Mouse (Mus musculus) hindbrain, embryonic 13.5 days (tissue): ENCODE measurements around the gene Olfr514. TPM values are rescaled to one million over a fixed set of nuclear protein-coding genes. Genes with fewer than 3 reads are reported as not detected.
"Not testable (repeated sequence)": the region's sequence is repeated elsewhere in the genome, so short reads cannot be mapped to it uniquely, and the experiment has no call there.

Experiments used
- ATAC-seq: fragments of 200-750 bp; cut with Nextera tagmentation; 2 replicates; pipeline ENCODE4 v1.8.0; 2017; ENCODE audit warnings: moderate TSS enrichment; ENCODE audit not compliant: low FRiP score
- H3K27ac ChIP-seq: fragments of 300-500 bp; sonication (generic); 2 replicates; pipeline ENCODE4 v1.5.1; 2015; ENCODE audit warnings: inconsistent platforms, mild to moderate bottlenecking, moderate library complexity
- H3K27me3 ChIP-seq: fragments of 300-500 bp; sonication (generic); 2 replicates; pipeline ENCODE4 v1.6.1; 2015; ENCODE audit warnings: mild to moderate bottlenecking, inconsistent platforms
- H3K36me3 ChIP-seq: fragments of 300-500 bp; sonication (generic); 2 replicates; pipeline ENCODE4 v1.6.1; 2015; ENCODE audit warnings: mild to moderate bottlenecking, inconsistent platforms
- H3K4me1 ChIP-seq: fragments of 300-500 bp; sonication (generic); replicated peaks from 2 replicates; pipeline ENCODE4 v1.6.1; 2015; ENCODE audit warnings: inconsistent platforms
- H3K4me2 ChIP-seq: fragments of 300-500 bp; sonication (generic); 2 replicates; pipeline ENCODE4 v1.6.1; 2015; ENCODE audit warnings: inconsistent platforms, mild to moderate bottlenecking, moderate library complexity
- H3K4me3 ChIP-seq: fragments of 300-500 bp; sonication (generic); 2 replicates; pipeline ENCODE4 v1.5.1; 2015; ENCODE audit warnings: mild to moderate bottlenecking, inconsistent platforms
- H3K9ac ChIP-seq: fragments of 300-500 bp; sonication (generic); 2 replicates; pipeline ENCODE4 v1.6.1; 2015; ENCODE audit warnings: mild to moderate bottlenecking, inconsistent platforms
- H3K9me3 ChIP-seq: fragments of 300-500 bp; sonication (generic); 2 replicates; pipeline ENCODE4 v1.6.1; 2016; ENCODE audit warnings: inconsistent platforms
- WGBS: fragments of 180-500 bp; shearing (Covaris S2); methylation state at CpG from one replicate; pipeline ENCODE4 v1.1.7; 2015; 5-methylcytosine and 5-hydroxymethylcytosine counted together
- polyA plus RNA-seq: library from polyadenylated mRNA; unstranded; fragments of >200 nt; fragmentation: Nextera tagmentation; extraction: Ambion mirVana; gene quantifications from 2 replicates; pipeline ENCODE4 v1.2.1, GENCODE M21; 2015

Gene Olfr514
- not detected in 2 replicates for polyA plus RNA-seq

DNA sequence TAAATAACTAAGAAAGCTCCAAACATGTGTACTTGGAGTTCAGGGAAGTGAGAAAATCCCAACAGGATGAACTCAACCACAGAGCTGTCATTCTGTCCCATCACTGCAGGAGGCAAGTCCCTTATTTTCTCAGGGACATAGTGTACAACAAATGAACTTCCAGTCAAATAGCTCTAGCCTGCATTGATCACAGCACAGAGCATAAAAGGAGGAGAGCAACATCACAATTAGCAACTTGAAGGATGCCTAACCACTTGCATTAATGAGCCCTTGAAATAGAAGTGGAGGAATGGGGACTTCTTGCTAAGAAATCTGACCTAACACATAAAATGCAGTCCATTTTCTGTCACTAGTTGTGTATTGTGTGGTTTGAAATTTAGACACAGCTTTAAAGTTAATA is at the start of gene Olfr514:
Gene Olfr514, minus strand, starts transcription at position 101 of the 400 bp plus-strand sequence.
- H3K9ac ChIP-seq, result no peak within 1 kb of the TSS
- no peak within 1 kb of the TSS for H3K4me3 ChIP-seq
- no peak within 1 kb of the TSS for H3K4me2 ChIP-seq
- no peaks in the 10 kb centered on the region for H3K27me3 ChIP-seq
- no peaks in the 10 kb centered on the region for H3K36me3 ChIP-seq
- no peaks in the 10 kb centered on the region for H3K9me3 ChIP-seq
- no peaks in the 10 kb centered on the region for H3K4me1 ChIP-seq
- ATAC-seq, result no peak
- H3K27ac ChIP-seq, result no peak within 1 kb of the TSS

GRCm38 (mm10) chr7:108872279-108872678 is 46.5 kb upstream of the Olfr514 start, which contains the start of gene Olfr517:
Gene Olfr517 (minus strand): TSS chr7:108872379.
- Histone ChIP-seq H3K9me3 (no peaks in the 10 kb centered on the region), H3K4me3 (no peak within 1 kb of the TSS), H3K27ac (no peak within 1 kb of the TSS), H3K4me2 (no peak within 1 kb of the TSS), H3K36me3 (no peaks in the 10 kb centered on the region), H3K9ac (no peak within 1 kb of the TSS), H3K27me3 (no peaks in the 10 kb centered on the region), H3K4me1 (no peaks in the 10 kb centered on the region)
- ATAC-seq, result no peak
- WGBS, result 69% methylated on average over 2 of the region's 2 CpGs

- Histone ChIP-seq H3K27ac (no peak within 1 kb of the TSS), H3K9me3 (no peaks in the 10 kb centered on the region), H3K27me3 (no peaks in the 10 kb centered on the region), H3K36me3 (no peaks in the 10 kb centered on the region), H3K4me2 (no peak within 1 kb of the TSS), H3K4me1 (no peaks in the 10 kb centered on the region), H3K9ac (no peak within 1 kb of the TSS), H3K4me3 (no peak within 1 kb of the TSS)
- WGBS, result 95% methylated on average over 2 of the region's 2 CpGs
- ATAC-seq, result no peak
These were observed 24.6 kb upstream of the Olfr514 start, which contains the start of gene Olfr516 for GRCm38 (mm10) chr7:108850429-108850828. Gene Olfr516 (minus strand): TSS chr7:108850529.

DNA sequence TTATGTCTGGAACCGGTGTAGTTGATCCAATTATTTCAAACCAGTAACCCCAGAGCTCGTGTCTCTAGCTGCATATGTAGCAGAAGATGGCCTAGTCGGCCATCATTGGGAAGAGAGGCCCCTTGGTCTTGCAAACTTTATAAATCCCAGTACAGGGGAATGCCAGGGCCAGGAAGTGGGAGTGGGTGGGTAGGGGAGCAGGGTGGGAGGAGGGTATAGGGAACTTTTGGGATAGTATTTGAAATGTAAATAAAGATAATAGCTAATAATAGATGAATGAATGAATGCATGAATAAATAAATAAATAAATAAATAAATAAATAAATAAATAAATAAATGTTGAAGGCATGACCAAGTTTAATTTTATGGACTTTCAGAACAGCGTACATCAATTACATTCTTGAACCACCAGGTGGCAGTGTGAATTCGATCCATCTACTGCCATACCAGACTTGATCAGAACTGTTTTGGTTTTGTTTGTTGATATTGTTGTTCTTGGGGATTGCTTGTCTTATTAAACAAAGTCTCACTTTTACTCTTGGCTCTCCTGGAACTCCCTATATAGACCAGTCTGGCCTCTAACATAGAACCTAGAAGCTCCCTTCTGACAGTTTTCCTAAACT is 11.1 kb downstream of the Olfr514 start:
- not testable (repeated sequence) for H3K4me2 ChIP-seq, H3K4me1 ChIP-seq, H3K9me3 ChIP-seq, H3K36me3 ChIP-seq, H3K27me3 ChIP-seq, H3K4me3 ChIP-seq, H3K9ac ChIP-seq, ATAC-seq, H3K27ac ChIP-seq
- WGBS, result 56% methylated on average over 5 of the region's 5 CpGs

DNA sequence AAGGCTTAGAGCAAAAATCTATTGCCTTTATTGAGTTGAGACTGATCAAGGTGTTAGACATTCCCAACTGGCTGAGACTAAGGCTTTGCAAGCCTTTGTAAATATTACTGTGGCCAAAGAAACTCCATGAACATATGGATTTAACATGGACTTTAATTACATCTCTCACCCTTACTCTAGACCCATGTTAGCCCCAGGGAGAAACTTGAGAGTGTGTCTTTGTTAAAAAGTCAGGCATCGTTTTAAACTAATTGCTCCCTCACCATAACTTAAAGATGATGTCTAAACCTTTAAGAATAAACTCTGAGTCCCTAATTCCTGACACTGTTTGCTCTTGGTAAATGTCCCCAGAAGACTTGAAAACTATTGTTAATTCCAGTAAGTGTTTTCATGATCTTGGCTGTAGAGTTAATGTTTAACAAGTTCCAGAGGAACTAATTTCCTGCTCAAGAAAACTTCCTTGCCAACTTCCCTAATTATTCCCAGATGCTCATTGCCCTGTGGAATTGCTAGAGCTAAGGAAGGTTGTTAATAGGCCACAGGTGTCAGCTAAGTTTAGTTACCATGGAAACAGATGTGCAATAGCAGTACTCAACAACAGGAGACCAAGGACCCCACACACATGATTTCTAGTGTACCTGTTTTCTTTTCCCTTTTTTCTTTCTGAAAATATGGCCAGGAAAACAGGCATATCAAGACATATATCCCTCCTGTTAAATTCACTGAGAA is 28.4 kb downstream of the Olfr514 start:
- 62% methylated on average over 1 of the region's 1 CpGs for WGBS
- Histone ChIP-seq H3K27ac (no peak overlapping the region), H3K9me3 (no peaks in the 10 kb centered on the region), H3K36me3 (no peaks in the 10 kb centered on the region), H3K4me3 (no peak overlapping the region), H3K4me2 (no peak overlapping the region), H3K4me1 (no peaks in the 10 kb centered on the region), H3K9ac (no peak overlapping the region), H3K27me3 (no peaks in the 10 kb centered on the region)
- ATAC-seq, result no peak

Other genes with a start within 250 kb of the Olfr514 start
- gene Olfr506, start 215.2 kb downstream of the Olfr514 start, polyA plus RNA-seq, result not detected in 2 replicates
- gene Olfr507, start 204.2 kb downstream of the Olfr514 start, polyA plus RNA-seq, result not detected in 2 replicates
- gene Olfr508, start 196.0 kb downstream of the Olfr514 start, polyA plus RNA-seq, result not detected in 2 replicates
- gene Olfr509, start 174.1 kb downstream of the Olfr514 start, polyA plus RNA-seq, result 0.05 and 0.06 TPM in 2 replicates
- not detected in 2 replicates for gene Olfr510, start 159.6 kb downstream of the Olfr514 start, polyA plus RNA-seq
- gene Olfr512, start 112.7 kb downstream of the Olfr514 start, polyA plus RNA-seq, result not detected in 2 replicates
- gene Olfr513, start 75.0 kb downstream of the Olfr514 start, polyA plus RNA-seq, result not detected in 2 replicates
- gene Olfr516, start 24.5 kb upstream of the Olfr514 start, polyA plus RNA-seq, result not detected in 2 replicates
- not detected in 2 replicates for gene Olfr517, start 46.4 kb upstream of the Olfr514 start, polyA plus RNA-seq
- not detected in 2 replicates for gene Olfr518, start 59.0 kb upstream of the Olfr514 start, polyA plus RNA-seq
- not detected in 2 replicates for gene Olfr519, start 68.4 kb upstream of the Olfr514 start, polyA plus RNA-seq
- gene Nlrp10, start 104.2 kb upstream of the Olfr514 start, polyA plus RNA-seq, result 0.04 TPM in 1 of 2 replicates, not detected in the other
- gene Eif3f, start 108.4 kb upstream of the Olfr514 start, polyA plus RNA-seq, result 78.4 and 80.6 TPM in 2 replicates
- 41.3 and 42.7 TPM in 2 replicates for gene Tub, start 124.3 kb upstream of the Olfr514 start, polyA plus RNA-seq